Mouse (Mus musculus): ENCODE results near the gene Calm2.

Gene Calm2

GRCm38 (mm10) chr17:87458911-87459749, 12.4 kb upstream of the Calm2 start:
- DNase-seq, result no peak

- DNase-seq, result no peak
These were observed 11.2 kb upstream of the Calm2 start for GRCm38 (mm10) chr17:87457961-87458360.

DNA sequence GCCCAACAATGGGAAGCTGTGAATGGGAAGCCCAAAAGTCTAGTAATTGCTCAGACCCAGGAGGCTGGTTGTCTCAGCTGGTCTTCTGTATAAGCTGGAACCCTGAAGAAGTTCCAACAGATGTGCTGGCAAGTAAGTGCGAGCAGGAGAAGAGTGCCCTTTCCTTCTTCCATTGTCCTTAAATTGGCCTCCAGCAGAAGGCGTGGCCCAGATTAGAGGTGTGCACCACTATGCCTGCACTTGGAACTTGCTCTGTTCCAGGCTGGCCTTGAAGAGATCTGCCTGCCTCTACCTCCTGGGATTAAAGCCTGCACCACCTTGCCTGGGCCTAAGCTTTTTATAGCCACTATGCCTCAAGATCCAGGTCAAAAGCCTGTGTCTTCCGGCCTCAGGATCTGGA, 7.4 kb upstream of the Calm2 start:
- no peak for DNase-seq

DNA sequence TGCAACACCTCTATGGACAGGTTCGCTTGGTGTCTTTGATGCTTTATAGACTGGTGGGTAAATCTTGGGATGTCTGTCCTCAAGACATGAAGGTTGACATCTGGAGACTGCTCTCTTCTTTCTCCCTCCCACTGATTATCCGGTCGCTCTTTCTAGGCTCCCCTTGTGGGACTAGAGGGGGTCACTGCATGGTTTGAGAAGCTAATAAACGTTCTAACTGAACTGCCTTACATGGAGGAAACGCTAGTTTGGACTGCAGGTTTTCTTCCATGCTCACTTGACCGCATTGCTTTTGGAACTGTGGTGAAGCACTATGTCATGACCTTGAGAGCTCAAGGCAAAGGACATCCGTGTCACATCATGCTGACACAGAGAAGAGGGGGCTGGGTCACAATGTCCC, 6.6 kb upstream of the Calm2 start:
- DNase-seq, result no peak

- no peak for DNase-seq
These were observed 2.1 kb upstream of the Calm2 start for GRCm38 (mm10) chr17:87448881-87449280.

DNA sequence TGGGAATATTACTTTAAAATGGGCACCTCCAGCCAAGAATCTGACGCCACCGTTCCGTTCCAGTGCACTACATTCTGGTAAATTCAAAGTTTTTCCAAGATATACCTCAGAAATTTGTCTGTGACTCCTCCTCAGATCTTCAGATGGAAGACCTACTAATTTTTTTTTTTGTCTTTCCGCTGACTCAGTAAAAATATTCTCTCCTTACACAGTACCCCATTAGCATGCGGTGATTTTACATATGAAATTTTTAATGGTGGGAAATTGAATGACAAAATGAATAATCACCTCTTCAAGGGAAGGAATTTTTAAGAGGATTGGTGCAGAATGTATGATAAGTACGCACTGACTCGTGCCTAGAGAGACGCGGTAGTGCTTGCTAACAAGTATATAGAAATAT, 1.6 kb upstream of the Calm2 start:
- no peak for DNase-seq

DNA sequence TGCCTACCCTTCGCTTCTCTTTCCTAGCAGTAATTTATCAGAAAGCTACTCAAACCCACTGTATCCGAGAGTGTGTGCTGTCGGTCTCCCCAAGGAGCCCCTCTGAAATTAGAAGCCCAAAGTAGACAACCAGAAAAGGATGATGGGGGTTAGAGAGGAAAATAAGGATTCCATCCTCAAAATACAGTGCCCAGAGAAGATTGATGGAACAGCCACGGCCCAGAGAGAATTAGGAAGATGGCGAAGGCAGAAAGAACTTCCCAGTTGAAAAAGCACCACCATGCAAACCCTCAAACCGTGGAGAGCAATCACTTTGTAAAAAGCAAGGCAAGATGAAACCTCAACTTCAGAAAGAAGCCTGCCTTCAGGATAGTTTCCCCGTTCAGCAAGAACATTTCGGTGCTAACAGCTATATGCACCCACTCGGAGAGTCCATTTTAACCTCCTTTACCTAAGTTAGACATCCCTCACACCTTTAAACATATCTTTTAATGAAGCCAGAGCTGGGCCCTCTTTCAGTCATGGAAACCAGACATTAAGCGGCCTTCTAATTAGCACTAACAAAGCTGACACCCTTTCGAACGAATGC, 971 bp upstream of the Calm2 start:
- peak; percentile 12 for DNase-seq

- peak; percentile 90 for DNase-seq
These were observed 593 bp downstream of the Calm2 start for GRCm38 (mm10) chr17:87445917-87446766.

GRCm38 (mm10) chr17:87445337-87445916, 1.3 kb downstream of the Calm2 start:
- no peak for DNase-seq

DNA sequence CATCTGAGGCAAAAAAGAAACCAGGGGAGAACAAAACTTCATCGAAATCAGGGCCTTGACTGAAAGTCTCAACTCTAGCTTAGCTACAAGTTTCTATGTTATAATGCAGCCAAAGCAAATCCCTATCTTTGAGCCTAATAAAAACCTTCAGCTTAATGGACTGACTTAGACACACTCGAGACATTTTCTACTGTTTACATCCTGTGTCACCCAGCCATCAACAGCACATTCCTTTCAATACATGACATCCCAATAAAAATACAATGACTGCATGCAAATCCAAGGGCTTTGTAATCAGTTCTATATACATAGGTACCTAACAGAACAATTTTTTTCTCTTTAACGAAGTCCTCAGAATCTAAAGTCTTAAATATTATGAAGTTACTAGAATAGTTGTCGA, 2.0 kb downstream of the Calm2 start:
- DNase-seq, result no peak

DNA sequence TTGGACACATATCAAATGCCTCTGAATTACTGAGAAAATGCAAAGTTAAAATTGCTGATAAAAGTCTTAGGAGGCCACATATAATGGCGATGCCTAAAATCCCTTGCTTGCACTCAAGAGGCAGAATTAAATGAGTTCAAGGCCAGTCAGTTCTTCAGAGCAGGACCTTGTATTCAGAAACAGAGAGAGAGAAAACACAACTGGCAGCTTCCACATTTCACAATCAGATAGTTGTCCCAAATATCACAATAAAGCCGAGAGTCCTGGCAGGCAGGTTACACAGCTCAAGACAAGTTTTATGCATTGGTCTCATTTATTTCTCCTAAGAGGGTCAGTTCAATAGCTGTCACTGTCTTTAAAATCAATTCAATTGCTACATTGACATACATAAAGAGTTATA, 5.2 kb downstream of the Calm2 start:
- no peak for DNase-seq

DNA sequence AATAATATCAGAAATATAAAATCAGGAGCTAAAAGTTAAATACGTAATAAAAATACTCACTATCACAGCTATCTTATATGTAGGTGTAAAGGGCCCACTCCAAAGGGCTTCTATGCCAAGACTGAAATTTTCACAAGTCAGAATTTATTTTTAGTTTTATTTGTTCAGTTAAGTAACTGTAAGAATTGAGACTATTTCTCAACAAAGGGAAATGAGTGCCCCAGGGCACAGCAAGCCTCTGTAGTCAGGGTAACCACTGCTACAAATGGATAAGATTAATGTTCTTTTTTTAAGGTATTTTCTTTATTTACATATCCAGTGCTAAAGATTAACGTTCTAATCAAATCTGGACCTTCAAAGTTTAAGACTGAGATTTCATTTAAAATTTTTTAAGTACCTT, 7.3 kb downstream of the Calm2 start:
- no peak for DNase-seq

DNA sequence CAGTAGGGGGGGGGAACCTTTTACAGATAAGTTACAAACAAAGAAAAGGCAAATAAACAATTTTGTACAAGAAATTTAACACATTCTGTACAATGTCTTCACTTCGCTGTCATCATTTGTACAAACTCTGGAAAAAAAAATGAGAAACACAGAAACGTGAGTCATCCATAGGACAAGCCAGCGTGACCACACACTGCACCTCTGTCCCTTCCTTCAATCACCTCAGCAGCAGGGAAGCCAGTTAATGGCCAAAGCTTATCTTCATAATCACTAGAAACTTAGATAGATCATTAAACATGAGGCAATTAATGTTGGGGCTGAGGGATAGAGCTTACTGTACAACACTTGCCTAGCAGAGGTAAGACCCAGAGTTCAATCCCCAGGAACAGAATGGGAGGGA, 12.8 kb downstream of the Calm2 start:
- no peak for DNase-seq

GRCm38 (mm10) chr17:87432743-87433142, 14.0 kb downstream of the Calm2 start:
- no peak for DNase-seq

DNA sequence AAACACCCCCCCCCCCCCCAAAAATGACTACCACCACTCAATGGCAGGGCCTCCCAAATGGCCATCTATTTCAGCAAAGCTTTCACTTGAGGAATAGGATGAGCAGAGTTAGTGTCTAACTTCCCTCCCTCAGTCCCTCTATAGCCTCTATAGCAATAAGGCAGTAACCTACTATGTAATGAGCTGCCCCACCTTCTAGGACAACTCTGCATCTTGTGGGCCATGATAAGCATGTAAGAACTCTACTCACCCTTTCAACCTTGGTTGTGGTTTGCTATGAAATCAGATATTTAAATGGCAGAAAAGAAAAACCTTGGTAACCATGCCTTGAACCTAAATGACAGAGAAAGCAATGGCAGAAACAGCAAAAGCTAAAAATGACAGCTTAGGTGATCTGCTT, 14.4 kb downstream of the Calm2 start:
- no peak for DNase-seq

- no peak for DNase-seq
These were observed 17.3 kb downstream of the Calm2 start for GRCm38 (mm10) chr17:87429431-87429830.

DNA sequence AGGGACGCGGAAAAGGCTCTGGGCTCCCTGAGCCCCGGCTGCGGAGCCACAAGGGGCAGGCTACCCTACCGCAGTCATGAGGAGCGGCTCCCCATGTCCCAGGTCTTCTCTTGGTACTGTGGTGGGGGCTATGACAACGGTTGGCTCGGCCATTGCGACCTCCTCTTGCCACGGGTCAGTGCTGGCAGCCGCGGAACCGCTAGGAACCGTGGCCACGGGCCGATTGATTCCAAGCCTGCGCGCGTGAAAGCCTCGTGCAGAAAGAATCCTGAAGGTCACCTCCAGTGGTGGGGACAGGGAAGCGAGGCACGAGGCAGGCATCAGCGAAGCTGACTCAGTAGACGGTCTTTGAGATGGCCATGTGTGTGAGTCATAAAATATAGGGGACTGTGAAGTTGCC, 19.2 kb downstream of the Calm2 start, which contains the start of gene Stpg4:
TSS of gene Stpg4 (minus strand) at position 231 of the 400 bp plus-strand sequence.
- DNase-seq, result no peak

DNA sequence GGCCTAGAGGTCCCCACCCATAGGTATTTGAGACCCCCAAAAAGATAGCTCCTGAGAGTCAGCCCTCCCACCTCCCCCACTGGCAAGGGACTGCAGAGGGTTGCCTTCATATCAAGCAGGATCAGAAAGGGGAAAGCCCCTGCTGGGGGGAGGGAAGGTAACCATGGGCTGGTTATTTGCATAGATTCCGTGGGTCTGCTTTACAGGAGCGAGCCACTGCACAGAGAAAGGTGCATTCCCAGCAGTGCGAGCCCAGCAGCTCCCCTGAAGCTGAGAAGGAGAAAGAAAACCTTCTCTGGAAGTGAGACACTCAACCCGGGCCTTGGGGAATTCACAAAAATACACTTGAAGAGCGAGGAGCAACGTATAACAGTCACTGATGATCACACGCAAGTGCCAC, 28.7 kb downstream of the Calm2 start:
- DNase-seq, result no peak

DNA sequence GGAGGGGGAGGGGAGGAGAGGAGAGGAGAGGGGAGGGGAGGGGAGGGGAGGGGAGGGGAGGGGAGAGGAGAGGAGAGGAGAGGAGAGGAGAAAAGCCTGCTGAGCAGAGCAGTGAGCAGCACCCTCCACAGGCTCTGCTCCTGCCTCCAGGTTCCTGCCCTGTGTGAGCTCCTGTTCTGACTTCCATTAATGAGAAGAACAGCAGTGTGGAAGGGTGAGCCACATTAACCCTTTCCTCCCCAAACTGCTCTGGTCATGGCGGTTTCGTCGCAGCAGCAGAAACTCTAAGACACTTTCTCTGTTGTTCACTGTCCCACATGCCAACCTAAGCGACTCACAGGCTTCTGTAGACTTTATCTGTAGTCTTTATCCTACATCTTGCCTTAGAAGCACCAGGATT, 40.1 kb downstream of the Calm2 start:
- no peak for DNase-seq

DNA sequence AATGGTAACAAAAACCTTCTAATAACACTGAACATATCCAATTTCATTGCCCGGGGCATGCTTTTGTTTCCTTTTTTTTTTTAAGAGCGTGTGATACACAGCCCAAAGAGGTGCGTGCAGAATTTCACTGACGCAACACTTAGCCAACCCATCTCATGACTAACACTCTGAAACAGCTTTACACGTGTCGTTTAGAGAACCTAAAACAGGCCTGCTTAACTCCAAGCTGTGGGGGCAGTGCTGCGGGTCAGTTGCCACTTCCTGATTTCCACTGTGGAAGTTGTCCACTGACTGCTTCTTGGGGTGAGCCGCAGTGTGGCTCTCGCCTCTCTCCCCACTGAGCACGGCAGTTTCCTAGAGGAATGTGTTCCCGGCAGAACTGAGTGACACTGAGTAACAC, 41.2 kb downstream of the Calm2 start:
- no peak for DNase-seq

DNA sequence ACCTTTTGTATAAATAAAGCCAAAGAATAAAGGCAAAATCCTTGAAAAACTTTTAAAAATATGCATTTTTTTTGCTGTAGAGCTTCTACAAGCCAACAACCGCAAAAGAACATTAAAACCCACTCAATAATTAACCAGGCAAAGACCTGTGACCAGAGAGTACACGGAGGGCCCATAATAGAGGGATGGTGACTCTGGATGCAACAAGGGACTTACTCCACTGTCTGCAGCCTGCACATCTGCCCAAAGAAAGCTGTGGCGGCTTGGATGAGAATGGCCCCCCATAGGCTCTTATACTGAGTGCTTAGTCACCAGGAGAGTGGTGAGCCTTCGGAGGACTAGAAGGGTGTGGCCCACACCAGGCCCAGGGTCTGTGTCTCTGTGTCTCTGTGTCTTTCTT, 43.3 kb downstream of the Calm2 start:
- no peak for DNase-seq

GRCm38 (mm10) chr17:87402444-87402843, 44.3 kb downstream of the Calm2 start:
- no peak for DNase-seq

- DNase-seq, result no peak
These were observed 49.6 kb downstream of the Calm2 start for GRCm38 (mm10) chr17:87397088-87397487.

All from thymus, postnatal 14 days (tissue).